Mouse (Mus musculus) neutrophil, adult 5-6 weeks (primary cell): Measurements from ENCODE around the gene Mfsd5. TPM values are rescaled to one million over a fixed set of nuclear protein-coding genes. Genes with fewer than 3 reads are reported as not detected.

Experiments
- ATAC-seq: fragments of 151-379, 151-347 bp; 2 replicates; pipeline ENCODE4 v1.8.0; 2017; ENCODE audit warnings: mild to moderate bottlenecking, moderate TSS enrichment; ENCODE audit not compliant: insufficient number of reproducible peaks, poor library complexity, low FRiP score, severe bottlenecking; ENCODE audit errors: extremely low read depth
- total RNA-seq: library from RNA; stranded (forward); fragments of 200-1000 nt; gene quantifications from 2 replicates; pipeline ENCODE4 v1.2.3, GENCODE M21; 2017

Mfsd5 gene
- total RNA-seq, 1 experiment from 2014 or later, result 21.6 TPM

GRCm38 (mm10) chr15:102273982-102274716, 5.1 kb upstream of the Mfsd5 start:
- ATAC-seq, result no peak

GRCm38 (mm10) chr15:102278726-102279091, 545 bp upstream of the Mfsd5 start:
- no peak for ATAC-seq

- no peak for ATAC-seq
These were observed 698 bp downstream of the Mfsd5 start for GRCm38 (mm10) chr15:102279783-102280520.

GRCm38 (mm10) chr15:102280623-102281022, 1.4 kb downstream of the Mfsd5 start:
- ATAC-seq, result no peak

GRCm38 (mm10) chr15:102282463-102283292, 3.4 kb downstream of the Mfsd5 start:
- ATAC-seq, result no peak

- no peak for ATAC-seq
These were observed 4.4 kb downstream of the Mfsd5 start for GRCm38 (mm10) chr15:102283648-102284047.

GRCm38 (mm10) chr15:102287395-102287794, 8.1 kb downstream of the Mfsd5 start:
- peak; percentile 69 for ATAC-seq

GRCm38 (mm10) chr15:102295633-102296367, 16.5 kb downstream of the Mfsd5 start, which contains the start of gene Espl1:
TSS of gene Espl1 (plus strand) at chr15:102296266.
- ATAC-seq, result peak; percentile 100

- ATAC-seq, result no peak
These were observed 17.2 kb downstream of the Mfsd5 start for GRCm38 (mm10) chr15:102296368-102297006.

GRCm38 (mm10) chr15:102302542-102302941, 23.3 kb downstream of the Mfsd5 start:
- ATAC-seq, result no peak

- no peak for ATAC-seq
These were observed 29.5 kb downstream of the Mfsd5 start for GRCm38 (mm10) chr15:102308717-102309116.

- no peak for ATAC-seq
These were observed 31.0 kb downstream of the Mfsd5 start for GRCm38 (mm10) chr15:102310074-102310845.

GRCm38 (mm10) chr15:102311489-102311888, 32.2 kb downstream of the Mfsd5 start:
- no peak for ATAC-seq

GRCm38 (mm10) chr15:102315292-102315691, 36.0 kb downstream of the Mfsd5 start:
- ATAC-seq, result no peak

GRCm38 (mm10) chr15:102316263-102316662, 37.0 kb downstream of the Mfsd5 start:
- ATAC-seq, result peak; percentile 85

- no peak for ATAC-seq
These were observed 45.6 kb downstream of the Mfsd5 start for GRCm38 (mm10) chr15:102324654-102325473.

- peak; percentile 98 for ATAC-seq
These were observed 46.8 kb downstream of the Mfsd5 start, which contains the start of gene Pfdn5 for GRCm38 (mm10) chr15:102326022-102326576. TSS of gene Pfdn5 (plus strand) at chr15:102326116.
